Mouse (Mus musculus): Measurements from ENCODE around the gene Vps45. TPM values are rescaled to one million over a fixed set of nuclear protein-coding genes. Genes with fewer than 3 reads are reported as not detected.
"Not testable (repeated sequence)": the region's sequence is repeated elsewhere in the genome, so short reads cannot be mapped to it uniquely, and the experiment has no call there.

Vps45 gene
- total RNA-seq, 2 experiments from 2014 or later: 31.7 to 35.0 TPM

DNA sequence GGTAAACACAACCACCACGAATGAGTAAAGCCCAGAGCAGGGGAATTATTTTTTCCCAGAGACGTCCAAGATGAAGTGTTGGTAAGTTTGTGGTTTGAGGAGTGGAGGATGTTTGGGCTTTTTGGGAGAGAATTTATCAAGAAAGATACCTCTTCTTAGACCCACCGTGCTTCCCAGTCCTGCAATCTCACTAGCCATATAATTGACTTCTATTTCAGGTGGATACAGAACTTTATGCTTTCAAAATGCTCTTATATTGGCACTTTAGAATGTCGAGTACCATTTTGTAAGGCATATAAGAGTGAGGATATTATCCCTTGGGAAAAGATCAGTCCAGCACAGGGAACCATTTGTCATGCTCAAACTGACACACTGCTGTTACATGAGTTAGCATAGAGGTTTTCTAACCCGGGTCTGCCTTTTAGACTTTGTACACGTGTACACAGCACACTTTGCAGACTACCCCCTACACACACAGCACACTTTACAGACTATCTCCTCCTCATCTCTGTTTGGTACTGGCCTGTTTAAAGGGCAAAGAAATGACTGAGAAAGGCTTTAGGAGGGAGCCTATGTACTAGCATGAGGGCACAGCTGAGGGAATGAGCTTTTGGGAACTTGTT is 61.7 kb downstream of the Vps45 start:
- DNase-seq: no peak

GRCm38 (mm10) chr3:95995802-95996428 is 62.4 kb downstream of the Vps45 start, which contains the start of gene Plekho1:
TSS of gene Plekho1 (minus strand) at chr3:95996001.
- DNase-seq: peak; percentile 80

DNA sequence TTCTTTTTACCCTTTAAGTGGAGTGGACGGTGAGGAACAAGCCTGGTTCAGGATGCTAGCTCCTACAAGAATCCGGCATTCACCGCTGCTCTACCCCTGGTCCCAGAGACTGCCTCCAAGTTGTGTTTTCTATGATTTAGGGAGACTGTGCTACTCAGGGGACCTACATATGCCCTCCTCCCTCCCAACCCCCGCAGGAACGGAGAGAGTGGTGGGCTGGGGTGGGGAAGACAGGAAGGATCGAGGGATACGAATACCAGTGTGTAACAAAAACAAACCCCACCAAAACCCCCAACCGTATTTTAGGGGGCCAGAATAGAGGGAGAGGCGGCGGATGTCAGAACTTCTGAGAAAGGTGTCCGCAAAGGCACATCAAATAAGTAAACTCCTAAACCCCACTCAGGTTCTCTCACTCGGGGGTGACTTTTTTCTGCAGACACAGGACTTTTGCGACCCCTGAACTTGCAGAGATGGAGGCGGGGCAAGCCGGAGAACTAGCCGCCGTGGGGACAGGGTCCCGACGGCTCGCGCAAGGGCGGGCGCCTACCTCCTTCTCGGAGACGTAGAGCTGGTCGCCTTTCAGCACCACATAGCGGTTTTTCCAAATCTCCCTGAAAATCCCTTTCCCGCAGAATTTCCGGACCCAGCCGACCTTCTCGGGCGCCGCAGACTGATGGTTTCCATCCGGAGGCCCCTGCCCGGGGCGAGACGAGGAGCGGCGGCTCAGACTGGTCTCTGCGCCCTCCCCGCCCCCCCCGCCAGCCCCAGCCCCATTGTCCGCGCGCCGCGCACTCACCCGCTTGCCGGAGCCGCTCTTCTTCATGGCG is 63.1 kb downstream of the Vps45 start:
- peak; percentile 49 for DNase-seq

GRCm38 (mm10) chr3:95994381-95994846 is 63.9 kb downstream of the Vps45 start:
- no peak for DNase-seq

DNA sequence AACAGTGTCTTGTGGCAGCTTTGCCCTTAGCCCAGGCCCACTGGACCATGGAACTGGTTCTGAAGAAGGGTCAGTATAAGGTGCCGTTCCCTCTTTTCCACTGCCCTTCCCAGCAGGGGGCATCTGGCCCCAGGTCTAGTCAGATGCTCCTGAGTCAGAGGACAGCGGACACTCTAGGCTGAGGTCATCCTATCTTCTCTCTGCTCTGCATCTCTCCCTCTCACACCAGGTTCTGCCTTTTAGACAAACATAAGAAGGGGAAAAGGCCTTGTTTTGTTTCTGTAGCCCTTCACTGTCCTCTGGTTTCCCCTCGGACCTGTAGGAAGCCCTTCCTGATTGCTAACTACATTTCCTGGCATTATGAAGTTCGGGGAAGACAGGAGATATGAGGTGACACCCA is 64.4 kb downstream of the Vps45 start:
- DNase-seq: no peak

DNA sequence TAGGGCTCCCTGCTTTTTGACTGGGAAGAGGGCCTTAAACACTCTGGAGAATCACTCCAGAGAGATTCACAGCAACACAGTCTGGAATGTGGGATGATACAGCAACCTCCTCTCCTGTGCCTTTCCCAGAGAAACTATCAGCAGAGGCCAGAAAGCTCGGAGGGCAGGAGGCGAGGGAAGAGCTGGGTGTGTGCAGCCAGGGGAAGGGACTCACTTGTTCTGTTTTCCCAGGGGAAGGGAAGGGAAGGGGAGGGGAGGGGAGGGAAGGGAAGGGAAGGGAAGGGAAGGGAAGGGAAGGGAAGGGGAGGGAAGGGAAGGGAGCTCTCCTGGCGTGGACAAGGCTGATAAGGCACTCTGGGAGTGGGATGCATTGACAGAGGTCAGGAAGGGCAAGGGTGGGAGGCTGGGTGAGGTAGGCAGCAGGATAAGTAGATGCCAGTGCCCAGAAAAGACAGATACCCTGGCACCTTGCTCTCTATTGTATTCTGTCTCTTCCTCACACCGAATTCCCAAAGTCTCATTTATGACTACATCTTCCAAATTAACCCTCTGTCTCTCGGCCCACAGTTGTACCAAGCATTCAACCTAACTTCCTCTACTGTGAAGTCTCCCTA is 65.2 kb downstream of the Vps45 start:
- no peak for DNase-seq

- DNase-seq: no peak
Measured at GRCm38 (mm10) chr3:95990413-95990941, 67.8 kb downstream of the Vps45 start.

DNA sequence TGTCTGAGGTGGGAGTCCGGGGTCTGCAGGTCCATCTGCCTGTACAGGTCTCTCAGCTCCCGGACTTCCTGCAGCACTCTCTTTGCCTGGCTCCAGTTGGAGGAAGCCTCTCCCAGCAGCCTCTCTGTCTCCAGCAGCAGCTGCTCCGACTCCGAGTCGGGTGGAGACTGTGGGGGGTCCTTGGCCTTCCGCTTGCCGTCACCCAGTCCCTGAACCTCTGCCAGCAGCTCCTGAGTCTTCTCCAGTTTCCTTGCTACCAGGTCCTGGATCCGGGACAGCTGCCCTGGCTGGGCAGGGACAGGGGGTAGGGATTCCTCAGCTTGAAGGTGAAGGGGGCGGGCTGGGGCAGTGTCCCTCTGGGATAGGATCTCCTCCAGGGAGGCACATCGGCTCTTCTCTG is 69.3 kb downstream of the Vps45 start:
- DNase-seq: peak; percentile 74

- no peak for DNase-seq
Measured at GRCm38 (mm10) chr3:95988138-95988537, 70.1 kb downstream of the Vps45 start.

- no peak for DNase-seq
Measured at GRCm38 (mm10) chr3:95987386-95988110, 70.7 kb downstream of the Vps45 start.

GRCm38 (mm10) chr3:95986984-95987383 is 71.3 kb downstream of the Vps45 start:
- no peak for DNase-seq

DNA sequence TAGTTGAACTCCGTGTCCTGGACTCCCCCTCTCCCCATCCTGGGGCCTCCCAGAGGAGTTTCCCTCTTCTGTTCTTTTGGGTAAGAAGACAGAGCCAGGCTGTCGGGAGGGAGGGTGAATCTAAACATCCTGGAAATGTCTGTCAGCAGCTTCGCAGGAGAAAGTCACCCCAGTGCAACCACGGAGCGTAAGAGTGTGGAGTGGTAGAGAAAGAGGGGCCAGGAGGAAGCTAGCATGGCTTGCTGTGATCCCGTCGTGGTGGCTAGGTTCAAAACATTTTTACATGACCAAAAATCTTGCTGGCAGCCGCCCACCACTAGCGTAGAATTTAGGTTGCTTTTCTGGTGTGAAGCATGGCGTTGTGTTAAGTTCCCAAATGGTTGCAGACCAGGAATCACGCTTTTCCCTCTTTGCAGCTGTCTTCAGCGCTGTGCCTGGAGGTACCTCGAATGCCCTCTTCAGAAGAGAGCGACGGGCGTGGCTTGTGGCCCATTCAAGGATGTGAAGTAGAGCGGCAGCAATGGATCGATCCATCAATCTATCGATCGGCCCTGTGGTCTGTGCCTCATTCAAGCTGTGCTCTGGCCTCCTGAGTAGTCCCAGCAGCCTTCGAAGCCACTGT is 72.2 kb downstream of the Vps45 start:
- DNase-seq: no peak

GRCm38 (mm10) chr3:95985209-95986000 is 72.9 kb downstream of the Vps45 start:
- peak; percentile 69 for DNase-seq

- DNase-seq: no peak
Measured at GRCm38 (mm10) chr3:95982129-95982528, 76.1 kb downstream of the Vps45 start.

GRCm38 (mm10) chr3:95980276-95980970 is 77.8 kb downstream of the Vps45 start:
- DNase-seq: no peak

DNA sequence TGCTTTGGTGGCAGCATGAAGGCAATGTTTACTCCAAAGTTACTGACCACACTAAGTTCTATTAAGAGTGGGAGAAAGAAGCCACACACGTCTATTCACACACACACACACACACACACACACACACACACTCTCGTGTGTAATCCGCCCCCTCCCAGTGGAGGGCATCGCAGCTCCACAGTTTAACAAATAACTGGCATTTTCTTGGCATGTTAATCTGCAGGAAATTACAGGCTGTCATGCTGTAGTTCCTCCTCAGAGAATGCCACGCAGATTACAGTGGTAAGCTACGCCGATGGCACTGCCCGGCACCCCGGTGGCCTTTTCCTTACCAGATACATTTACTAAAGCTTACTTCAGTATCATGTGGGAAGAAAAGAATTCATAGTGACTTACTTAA is 80.0 kb downstream of the Vps45 start:
- no peak for DNase-seq

- not testable (repeated sequence) for DNase-seq
Measured at GRCm38 (mm10) chr3:95977587-95977986, 80.7 kb downstream of the Vps45 start.

- DNase-seq: no peak
Measured at GRCm38 (mm10) chr3:95977079-95977478, 81.2 kb downstream of the Vps45 start.

GRCm38 (mm10) chr3:95972873-95973634 is 85.2 kb downstream of the Vps45 start:
- no peak for DNase-seq
